Mouse (Mus musculus) megakaryocyte-erythroid progenitor cell, adult 5-6 weeks (primary cell): ENCODE measurements around the gene Uvrag. TPM values are rescaled to one million over a fixed set of nuclear protein-coding genes. Genes with fewer than 3 reads are reported as not detected.

ENCODE experiments used
- ATAC-seq: replicated peaks from 2 replicates; pipeline ENCODE4 v1.8.0; 2016; ENCODE audit warnings: mild to moderate bottlenecking, inconsistent platforms; ENCODE audit not compliant: severe bottlenecking, poor library complexity, low FRiP score, low TSS enrichment
- total RNA-seq, 2 experiments: library from RNA; stranded (forward) in 1 of 2; stranded (reverse) in 1 of 2; fragments of 200-1000, 215-1000 nt in 1 of 2; fragments of >200 nt in 1 of 2; fragmentation: Nextera tagmentation in 1 of 2; gene quantifications; 2 replicates each; pipeline ENCODE4 v1.2.3; 2014 to 2017

The Uvrag gene
- total RNA-seq, 2 experiments from 2014 or later = 15.0 to 16.2 TPM

- no peak for ATAC-seq
Measured at GRCm38 (mm10) chr7:98875390-98875990, 265.5 kb downstream of the Uvrag start.

GRCm38 (mm10) chr7:98874411-98874951 lies 266.5 kb downstream of the Uvrag start:
- no peak for ATAC-seq

- ATAC-seq = no peak
Measured at GRCm38 (mm10) chr7:98873316-98873715, 267.6 kb downstream of the Uvrag start.

GRCm38 (mm10) chr7:98871882-98872281 lies 269.1 kb downstream of the Uvrag start:
- no peak for ATAC-seq

GRCm38 (mm10) chr7:98870791-98871190 lies 270.1 kb downstream of the Uvrag start:
- ATAC-seq = no peak

GRCm38 (mm10) chr7:98869070-98869469 lies 271.9 kb downstream of the Uvrag start:
- ATAC-seq = peak; percentile 48; the same call in 1 of the 2 replicates

- no peak for ATAC-seq
Measured at GRCm38 (mm10) chr7:98867794-98868150, 273.2 kb downstream of the Uvrag start.

GRCm38 (mm10) chr7:98867053-98867793 lies 273.7 kb downstream of the Uvrag start:
- ATAC-seq = no peak

- no peak for ATAC-seq
Measured at GRCm38 (mm10) chr7:98863969-98864718, 276.8 kb downstream of the Uvrag start.

GRCm38 (mm10) chr7:98862994-98863393 lies 277.9 kb downstream of the Uvrag start:
- no peak for ATAC-seq

- ATAC-seq = no peak
Measured at GRCm38 (mm10) chr7:98861002-98861401, 279.9 kb downstream of the Uvrag start.

GRCm38 (mm10) chr7:98857094-98857493 lies 283.8 kb downstream of the Uvrag start:
- ATAC-seq = no peak

- ATAC-seq = no peak
Measured at GRCm38 (mm10) chr7:98856128-98856527, 284.8 kb downstream of the Uvrag start.

- ATAC-seq = no peak; the same call in 1 of the 2 replicates
Measured at GRCm38 (mm10) chr7:98855388-98855787, 285.6 kb downstream of the Uvrag start.

GRCm38 (mm10) chr7:98853806-98854205 lies 287.1 kb downstream of the Uvrag start:
- ATAC-seq = no peak

- no peak for ATAC-seq
Measured at GRCm38 (mm10) chr7:98852950-98853650, 287.8 kb downstream of the Uvrag start.

- ATAC-seq = no peak
Measured at GRCm38 (mm10) chr7:98851220-98851619, 289.7 kb downstream of the Uvrag start.

- 0 out of 2 replicates have a peak, but pooled peaks have one; percentile 32 for ATAC-seq
Measured at GRCm38 (mm10) chr7:98850388-98850787, 290.6 kb downstream of the Uvrag start.

- no peak for ATAC-seq
Measured at GRCm38 (mm10) chr7:98848899-98849640, 291.9 kb downstream of the Uvrag start.
